Mouse (Mus musculus) adrenal gland, adult 8-10 months (tissue): ENCODE results near the gene 4930404H24Rik. TPM values are rescaled to one million over a fixed set of nuclear protein-coding genes. Genes with fewer than 3 reads are reported as not detected.

ENCODE experiments used
- DNase-seq: peaks from one replicate; pipeline ENCODE4 v3.0.0; 2022
- total RNA-seq, 4 experiments: library from RNA; stranded (reverse); gene quantifications; 2 replicates each; pipeline ENCODE4 v1.2.4; 2022

The 4930404H24Rik gene
- total RNA-seq, 4 experiments from 2014 or later: not detected

DNA sequence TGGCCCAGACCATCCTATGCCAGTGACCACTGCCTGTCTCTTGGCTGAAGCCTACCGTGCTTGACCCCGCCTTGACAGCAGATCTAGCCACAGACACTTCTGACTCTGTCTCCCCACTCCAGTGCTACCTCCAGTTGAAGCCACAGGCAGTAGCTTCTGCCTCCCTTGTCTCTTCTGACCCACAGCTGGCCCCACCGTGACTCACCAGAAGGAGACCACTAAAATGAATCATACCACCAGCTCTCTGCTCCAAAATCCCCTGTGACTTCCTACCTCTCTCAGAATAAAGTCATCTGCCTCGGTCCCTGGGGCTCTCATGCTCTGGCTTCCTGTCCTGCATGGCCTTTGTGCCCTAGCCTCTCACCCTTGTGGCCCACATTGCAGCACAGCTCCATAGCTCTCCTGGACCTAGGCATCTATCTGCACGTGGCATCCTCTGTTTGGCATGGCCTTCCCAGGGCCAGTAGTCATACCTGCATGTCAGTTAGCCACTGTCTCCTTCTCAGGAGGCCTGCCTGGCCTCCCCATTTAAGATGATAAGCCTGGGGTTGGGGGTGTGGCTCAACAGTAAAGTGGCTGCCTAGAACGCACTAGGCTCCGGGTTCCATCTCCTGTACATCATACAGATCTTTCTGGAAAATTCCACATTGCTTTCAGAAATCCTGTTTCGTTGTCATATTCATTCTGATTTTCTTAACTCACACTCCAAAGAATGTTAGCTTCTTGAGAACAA, 50.5 kb downstream of the 4930404H24Rik start:
- DNase-seq: no peak

Other genes with a start within 250 kb of the 4930404H24Rik start
- gene Kif3b, start 201.4 kb upstream of the 4930404H24Rik start, total RNA-seq: 10 to 100 TPM; 28.7 to 34.4 (median 32.1) TPM
- gene Asxl1, start 147.0 kb upstream of the 4930404H24Rik start, total RNA-seq: 10 to 100 TPM; 31.1 to 39.8 (median 33.2) TPM
- gene Nol4l, start 37.2 kb downstream of the 4930404H24Rik start, total RNA-seq: 10 to 100 TPM in 3 of 4 experiments, 1 to 10 TPM in 1; 9.9 to 19.6 (median 12.8) TPM
- 10 to 100 TPM; 39.0 to 48.0 (median 45.0) TPM for gene Commd7, start 140.0 kb downstream of the 4930404H24Rik start, total RNA-seq
- 1 to 10 TPM; 2.1 to 3.9 (median 2.8) TPM for gene Dnmt3b, start 156.7 kb downstream of the 4930404H24Rik start, total RNA-seq
- not detected for gene Dnmt3c, start 203.9 kb downstream of the 4930404H24Rik start, total RNA-seq
- 100 to 1,000 TPM in 3 of 4 experiments, 10 to 100 TPM in 1; 72.9 to 117 (median 101) TPM for gene Mapre1, start 248.5 kb downstream of the 4930404H24Rik start, total RNA-seq